Mouse (Mus musculus) spleen, adult 2 months (tissue): ENCODE data around the gene Rln3.

Experiments
- CTCF ChIP-seq: fragments of 200-500 bp; IDR thresholded peaks from 2 replicates; pipeline ENCODE4 v1.5.1; 2011; ENCODE audit warnings: mild to moderate bottlenecking, inconsistent platforms; ENCODE audit not compliant: insufficient read depth, insufficient read length, insufficient replicate concordance; ENCODE audit errors: extremely low read depth
- POLR2A ChIP-seq: fragments of 200-500 bp; IDR thresholded peaks from 2 replicates; pipeline ENCODE4 v1.6.1; 2011; ENCODE audit warnings: low read depth, low read length, inconsistent platforms

DNA sequence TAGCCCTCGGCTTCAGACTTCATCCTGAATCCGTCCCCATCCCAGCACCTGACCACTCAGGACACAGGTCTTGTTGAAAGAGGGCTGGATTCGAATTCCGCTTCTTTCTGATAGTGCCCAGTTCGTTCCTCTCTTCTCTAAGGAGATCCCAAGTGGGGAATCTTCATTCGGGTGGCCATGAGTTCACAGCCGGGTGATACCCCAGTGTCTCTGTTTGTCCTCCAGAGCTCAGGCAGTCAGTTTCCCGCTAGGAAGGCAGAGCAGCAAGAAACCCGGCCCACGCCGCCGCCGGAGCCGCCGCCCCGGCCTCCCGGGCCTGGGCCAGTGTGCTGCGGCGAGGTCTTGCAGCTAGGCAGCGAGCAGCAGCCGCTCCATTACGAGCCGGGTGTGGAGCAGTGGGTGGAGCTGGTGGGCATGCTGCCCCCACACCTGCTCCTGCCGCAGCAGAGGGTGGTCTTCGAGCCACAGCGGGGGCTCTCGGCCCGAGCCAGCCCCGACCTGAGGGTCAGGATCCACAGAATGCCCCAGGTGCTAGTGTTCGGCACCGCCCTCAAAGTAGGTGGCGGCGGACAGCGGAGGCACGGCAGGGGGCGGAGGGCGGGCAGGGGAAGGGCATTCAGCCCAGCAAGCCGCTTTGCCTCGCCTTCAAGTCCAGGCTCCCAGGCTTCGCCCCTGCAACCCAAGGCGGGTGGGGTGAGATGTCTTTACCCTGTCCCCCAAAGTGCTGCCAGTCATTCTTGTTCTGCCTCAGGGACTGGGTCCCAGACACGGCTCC, 39.7 kb upstream of the Rln3 start:
- TF ChIP-seq CTCF, result no peak
- no peak for TF ChIP-seq POLR2A
